Comparison of ENCODE assay signal across 14 mouse cellular contexts in genomic region chr5:35730552-35730951, GRCm38 (mm10). TPM values are rescaled to one million over a fixed set of nuclear protein-coding genes. Genes with fewer than 3 reads are reported as not detected.
DNase-seq lines count a peak whose midpoint lies in the region; ATAC-seq lines count a peak whose summit lies in the region.
"Had no signal": no experiment of that assay in that cellular context is flagged by ENCODE, and none has a peak within 500 bp of the region (broad histone marks: within the 10 kb centered on the region; RNA-seq: fewer than 3 reads in every experiment).

No protein-coding gene starts in this region.

- no peaks in the 10 kb centered on the region for H3K9me3 ChIP-seq in heart, embryonic 10.5 days
- no peaks in the 10 kb centered on the region for H3K9me3 ChIP-seq in kidney, embryonic 14.5 days (ENCODE audit: control insufficient read depth, low read length)
- no peaks in the 10 kb centered on the region for H3K9me3 ChIP-seq in lung, embryonic 15.5 days
- no peaks in the 10 kb centered on the region for H3K9me3 ChIP-seq in stomach, embryonic 16.5 days (replicated peaks; ENCODE audit: control insufficient read depth, low read length)
- H3K9me3 ChIP-seq: embryonic facial prominence, embryonic 15.5 days; hindbrain, embryonic 12.5 days; megakaryocyte, embryonic 14.5 days had no signal

- H3K27me3 ChIP-seq in heart, embryonic 10.5 days (ENCODE audit: insufficient read depth, poor library complexity, severe bottlenecking) = peaks cover 4% of the 10 kb centered on the region; the same call in 1 of the 2 replicates
- H3K27me3 ChIP-seq in kidney, embryonic 14.5 days (ENCODE audit: control insufficient read depth, insufficient read depth, low read length) = no peaks in the 10 kb centered on the region
- no peaks in the 10 kb centered on the region for H3K27me3 ChIP-seq in lung, embryonic 15.5 days
- H3K27me3 ChIP-seq in stomach, embryonic 16.5 days (ENCODE audit: control insufficient read depth, insufficient read depth, low read length) = no peaks in the 10 kb centered on the region
- H3K27me3 ChIP-seq: embryonic facial prominence, embryonic 15.5 days; hindbrain, embryonic 12.5 days had no signal

- no peaks in the 10 kb centered on the region for H3K36me3 ChIP-seq in heart, embryonic 10.5 days
- no peaks in the 10 kb centered on the region for H3K36me3 ChIP-seq in kidney, embryonic 14.5 days (ENCODE audit: control insufficient read depth, insufficient read depth, low read length)
- no peaks in the 10 kb centered on the region for H3K36me3 ChIP-seq in lung, embryonic 15.5 days
- H3K36me3 ChIP-seq in stomach, embryonic 16.5 days (ENCODE audit: control insufficient read depth, insufficient read depth, low read length) = no peaks in the 10 kb centered on the region
- H3K36me3 ChIP-seq: embryonic facial prominence, embryonic 15.5 days; hindbrain, embryonic 12.5 days had no signal

- H3K9ac ChIP-seq in kidney, embryonic 14.5 days (ENCODE audit: low read depth, low read length) = no peak overlapping the region
- no peak overlapping the region for H3K9ac ChIP-seq in lung, embryonic 15.5 days
- H3K9ac ChIP-seq in stomach, embryonic 16.5 days (ENCODE audit: low read length) = no peak overlapping the region
- H3K9ac ChIP-seq: embryonic facial prominence, embryonic 15.5 days; hindbrain, embryonic 12.5 days had no signal

- no peak for DNase-seq in heart, embryonic 10.5 days (ENCODE audit: low spot score)
- no peak for DNase-seq in heart, postnatal 4 days
- DNase-seq in kidney, adult 11 months = no peak
- DNase-seq in lung, postnatal 14 days = no peak
- DNase-seq: cerebellum, postnatal 14 days; right cerebral cortex, postnatal 25 days had no signal

- H3K27ac ChIP-seq in heart, embryonic 10.5 days = peak overlapping the region; percentile 11; the same call in 1 of the 2 replicates
- peak overlapping the region; percentile 24; the same call in 1 of the 2 replicates for H3K27ac ChIP-seq in kidney, embryonic 14.5 days (ENCODE audit: low read depth, low read length)
- H3K27ac ChIP-seq in lung, embryonic 15.5 days = peak overlapping the region; percentile 51
- peak overlapping the region; percentile 38; the same call in 1 of the 2 replicates for H3K27ac ChIP-seq in stomach, embryonic 16.5 days (ENCODE audit: low read length)
- H3K27ac ChIP-seq: embryonic facial prominence, embryonic 15.5 days; hindbrain, embryonic 12.5 days had no signal

- no peak overlapping the region for H3K4me3 ChIP-seq in heart, embryonic 10.5 days
- no peak overlapping the region for H3K4me3 ChIP-seq in kidney, embryonic 14.5 days (ENCODE audit: low read length)
- no peak overlapping the region for H3K4me3 ChIP-seq in lung, embryonic 15.5 days
- H3K4me3 ChIP-seq in stomach, embryonic 16.5 days (replicated peaks; ENCODE audit: low read length) = no peak overlapping the region
- H3K4me3 ChIP-seq: embryonic facial prominence, embryonic 15.5 days; hindbrain, embryonic 12.5 days; megakaryocyte, embryonic 14.5 days had no signal

- ATAC-seq in kidney, embryonic 14.5 days (ENCODE audit: low FRiP score, low TSS enrichment) = no peak
- no peak for ATAC-seq in lung, embryonic 15.5 days (ENCODE audit: borderline replicate concordance, extremely low read depth, low FRiP score, low TSS enrichment)
- ATAC-seq in stomach, embryonic 16.5 days (ENCODE audit: insufficient read depth, low FRiP score) = no peak
- ATAC-seq: forebrain, embryonic 16.5 days; midbrain, embryonic 16.5 days had no signal

- 58% methylated on average over 1 of the region's 1 CpGs for WGBS in heart, embryonic 10.5 days
- 78% methylated on average over 1 of the region's 1 CpGs for WGBS in kidney, embryonic 14.5 days
- WGBS in lung, embryonic 15.5 days = 65% methylated on average over 1 of the region's 1 CpGs
- WGBS in stomach, embryonic 16.5 days = 77% methylated on average over 1 of the region's 1 CpGs

- H3K4me2 ChIP-seq in kidney, embryonic 14.5 days (replicated peaks; ENCODE audit: low read depth, low read length) = no peak overlapping the region
- no peak overlapping the region for H3K4me2 ChIP-seq in lung, embryonic 15.5 days
- no peak overlapping the region for H3K4me2 ChIP-seq in stomach, embryonic 16.5 days (ENCODE audit: low read depth, low read length)
- H3K4me2 ChIP-seq: embryonic facial prominence, embryonic 15.5 days; hindbrain, embryonic 12.5 days had no signal

- H3K4me1 ChIP-seq in heart, embryonic 10.5 days = peaks cover 29% of the 10 kb centered on the region
- H3K4me1 ChIP-seq in kidney, embryonic 14.5 days (ENCODE audit: control insufficient read depth, insufficient read depth, low read length) = peaks cover 4% of the 10 kb centered on the region; the same call in 1 of the 2 replicates
- peaks cover 25% of the 10 kb centered on the region for H3K4me1 ChIP-seq in lung, embryonic 15.5 days
- peaks cover 13% of the 10 kb centered on the region; the same call in 1 of the 2 replicates for H3K4me1 ChIP-seq in stomach, embryonic 16.5 days (ENCODE audit: control insufficient read depth, insufficient read depth, low read length)

RNA-seq across cellular contexts. Expression of gene Sh3tc1, which starts 9.2 kb away (rescaled TPM):
- 7.8 and 13.1 TPM in 2 replicates for polyA plus RNA-seq in heart, embryonic 10.5 days (2016; fragmentation: Nextera tagmentation; extraction: Ambion mirVana)
- 10 to 100 TPM; 12.9 to 16.2 TPM for total RNA-seq in heart, postnatal 4 days (2021)
- 4.2 and 11.3 TPM in 2 replicates for polyA plus RNA-seq in kidney, embryonic 14.5 days (2014; fragmentation: Nextera tagmentation; extraction: Ambion mirVana)
- polyA plus RNA-seq in lung, embryonic 15.5 days (2015; fragmentation: Nextera tagmentation; extraction: Ambion mirVana) = 11.0 and 11.6 TPM in 2 replicates
- 6.2 and 9.1 TPM in 2 replicates for polyA plus RNA-seq in stomach, embryonic 16.5 days (2015; fragmentation: Nextera tagmentation; extraction: Ambion mirVana)

RNA-seq across cellular contexts. Expression of gene Ablim2, which starts 27.1 kb away (rescaled TPM):
- polyA plus RNA-seq in heart, embryonic 10.5 days (2016; fragmentation: Nextera tagmentation; extraction: Ambion mirVana) = 1.7 and 2.6 TPM in 2 replicates
- total RNA-seq in heart, postnatal 4 days (2021) = 10 to 100 TPM; 10.8 to 11.7 TPM
- 0.30 and 2.5 TPM in 2 replicates for polyA plus RNA-seq in kidney, embryonic 14.5 days (2014; fragmentation: Nextera tagmentation; extraction: Ambion mirVana)
- polyA plus RNA-seq in lung, embryonic 15.5 days (2015; fragmentation: Nextera tagmentation; extraction: Ambion mirVana) = 0.27 and 0.62 TPM in 2 replicates
- 3.5 and 4.3 TPM in 2 replicates for polyA plus RNA-seq in stomach, embryonic 16.5 days (2015; fragmentation: Nextera tagmentation; extraction: Ambion mirVana)

RNA-seq across cellular contexts. Expression of gene Htra3, which starts 51.0 kb away (rescaled TPM):
- 4.6 and 7.2 TPM in 2 replicates for polyA plus RNA-seq in heart, embryonic 10.5 days (2016; fragmentation: Nextera tagmentation; extraction: Ambion mirVana)
- total RNA-seq in heart, postnatal 4 days (2021) = 10 to 100 TPM; 23.3 to 30.8 TPM
- polyA plus RNA-seq in kidney, embryonic 14.5 days (2014; fragmentation: Nextera tagmentation; extraction: Ambion mirVana) = 7.0 and 8.6 TPM in 2 replicates
- 26.0 and 29.2 TPM in 2 replicates for polyA plus RNA-seq in lung, embryonic 15.5 days (2015; fragmentation: Nextera tagmentation; extraction: Ambion mirVana)
- 67.7 and 77.5 TPM in 2 replicates for polyA plus RNA-seq in stomach, embryonic 16.5 days (2015; fragmentation: Nextera tagmentation; extraction: Ambion mirVana)
